Mouse (Mus musculus) CH12.LX (cell line): ENCODE measurements around the gene Cd207.

Experiments used
- CHD1 ChIP-seq: IDR thresholded peaks from 2 replicates; pipeline ENCODE4 v1.6.1; 2012; ENCODE audit warnings: low read depth, low read length, improper control_type of control experiment, inconsistent platforms
- CTCF ChIP-seq, 2 experiments: IDR thresholded peaks in 1 of 2; conservative IDR thresholded peaks in 1 of 2; 2 replicates each; pipeline ENCODE4 v1.5.1; 2011 to 2012; ENCODE audit warnings: low read depth in 2 of 2, low read length in 2 of 2, improper control_type of control experiment in 1 of 2, inconsistent platforms in 1 of 2, mild to moderate bottlenecking in 1 of 2, moderate library complexity in 1 of 2
- EP300 ChIP-seq: IDR thresholded peaks from 2 replicates; pipeline ENCODE4 v1.6.1; 2011; ENCODE audit warnings: low read length, improper control_type of control experiment
- MAFK ChIP-seq: IDR thresholded peaks from 2 replicates; pipeline ENCODE4 v1.6.1; 2011; ENCODE audit warnings: low read length, improper control_type of control experiment; ENCODE audit not compliant: insufficient replicate concordance
- MYC ChIP-seq: IDR thresholded peaks from 2 replicates; pipeline ENCODE4 v1.6.1; 2011; ENCODE audit warnings: low read depth, mild to moderate bottlenecking, improper control_type of control experiment, low read length
- POLR2A ChIP-seq: IDR thresholded peaks from 2 replicates; pipeline ENCODE4 v1.6.1; 2011; ENCODE audit warnings: low read depth, mild to moderate bottlenecking, improper control_type of control experiment, low read length
- POLR2AphosphoS2 ChIP-seq: IDR thresholded peaks from 2 replicates; pipeline ENCODE4 v1.6.1; 2011; ENCODE audit warnings: low read depth, low read length, improper control_type of control experiment
- SIN3A ChIP-seq: IDR thresholded peaks from 2 replicates; pipeline ENCODE4 v1.6.1; 2012; ENCODE audit warnings: low read length, improper control_type of control experiment, inconsistent platforms
- ZC3H11A ChIP-seq: IDR thresholded peaks from 2 replicates; pipeline ENCODE4 v1.6.1; 2012; ENCODE audit warnings: low read depth, mild to moderate bottlenecking, inconsistent platforms, low read length, improper control_type of control experiment
- ZNF384 ChIP-seq: IDR thresholded peaks from 2 replicates; pipeline ENCODE4 v1.6.1; 2012; ENCODE audit warnings: low read depth, low read length, improper control_type of control experiment, inconsistent platforms

- TF ChIP-seq CTCF (conservative IDR thresholded peaks at IDR 0.05 in 1 of 2, IDR thresholded peaks at IDR 0.05 in 1 of 2; ENCODE audit: low read depth in 2 of 2, low read length in 2 of 2): no peak
- no peak for TF ChIP-seq MYC
- no peak for TF ChIP-seq ZNF384
- TF ChIP-seq SIN3A: no peak
- no peak for TF ChIP-seq EP300
- TF ChIP-seq POLR2A: no peak
- TF ChIP-seq POLR2AphosphoS2: no peak
- no peak for TF ChIP-seq ZC3H11A
- TF ChIP-seq MAFK: no peak
- TF ChIP-seq CHD1: no peak
Observed at GRCm38 (mm10) chr6:83722526-83722925, 44.9 kb upstream of the Cd207 start.
